Mouse (Mus musculus) embryonic stem cell, embryonic (primary cell): ENCODE results near the gene Wwc2.

ENCODE experiments used
- CTCF ChIA-PET, 4 experiments: fragments of 300-600 bp in 2 of 4; fragments of 350-600 bp in 2 of 4; sonication (Branson Sonifier 250); formaldehyde crosslinking; loops; one replicate each; lab custom pipeline; 2022; ENCODE audit warnings: inconsistent platforms in 2 of 4; lab: Charles Lee
- POLR2A ChIA-PET, 4 experiments: fragments of 300-600 bp in 2 of 4; fragments of 350-600 bp in 2 of 4; sonication (Branson Sonifier 250); formaldehyde crosslinking; loops; one replicate each; lab custom pipeline; 2022; ENCODE audit warnings: antibody characterized with exemption in 4 of 4, inconsistent platforms in 1 of 4; lab: Charles Lee

Gene Wwc2

DNA sequence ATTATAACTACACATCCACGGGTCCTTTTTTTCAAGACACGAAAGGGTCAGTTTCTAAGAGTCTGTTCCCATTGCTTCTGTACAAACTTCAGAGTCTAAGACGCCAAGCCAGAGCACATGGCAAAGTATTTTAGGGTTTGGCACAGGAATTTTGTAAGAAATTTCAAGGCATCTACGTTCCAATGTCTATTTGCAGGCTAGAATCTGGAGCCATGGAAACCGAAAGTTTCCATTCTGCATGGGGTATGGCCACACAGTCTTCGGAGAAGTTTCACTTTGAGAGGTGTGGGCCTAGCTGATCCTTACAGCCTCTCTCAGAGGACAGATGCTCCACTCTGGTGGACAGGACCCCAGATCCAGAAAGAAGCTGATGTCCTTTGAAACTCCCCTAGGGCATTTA is 206.8 kb downstream of the Wwc2 start:
- CTCF ChIA-PET, result no interaction called here
- POLR2A ChIA-PET, result interaction anchor here in 1 of 4 experiments (1.0 kb wide), 1 partner anchor 31 kb away, joined by 3 read pairs; no protein-coding TSS in a partner anchor

GRCm38 (mm10) chr8:47783544-47783943 is 207.2 kb downstream of the Wwc2 start:
- ChIA-PET POLR2A (no interaction called here), CTCF (interaction anchor here in 1 of 4 experiments (0.6 kb wide), 1 partner anchor 1224 kb away, joined by 4 read pairs; no protein-coding TSS in a partner anchor)

- POLR2A ChIA-PET, result interaction anchor here in 1 of 4 experiments (1.1 kb wide), 1 partner anchor 12 kb away, joined by 3 read pairs; no protein-coding TSS in a partner anchor
- CTCF ChIA-PET, result interaction anchor here in 1 of 4 experiments (0.9 kb wide), 1 partner anchor 234 kb away, joined by 3 read pairs; no protein-coding TSS in a partner anchor
Observed at GRCm38 (mm10) chr8:47781881-47782280, 208.8 kb downstream of the Wwc2 start.

DNA sequence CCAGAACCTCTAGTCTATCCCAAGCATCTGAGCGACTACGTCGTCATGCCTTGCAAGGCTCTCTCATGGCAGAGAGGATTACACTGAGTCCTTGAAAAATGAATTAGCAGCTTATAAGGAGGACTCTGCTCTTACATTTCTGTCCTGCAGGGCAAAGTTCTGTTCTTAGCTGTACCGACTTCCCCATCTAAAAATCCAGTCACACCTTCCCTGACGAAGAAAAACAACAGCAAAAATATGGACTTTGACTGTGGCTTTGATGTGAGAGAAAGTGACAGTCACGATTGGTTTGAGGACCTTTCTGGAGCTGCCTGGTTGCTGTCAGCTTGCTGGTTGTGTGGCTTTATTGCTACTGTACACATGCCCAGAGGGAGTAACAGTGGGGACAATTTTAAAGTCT is 211.1 kb downstream of the Wwc2 start:
- ChIA-PET CTCF (interaction anchor here in 1 of 4 experiments (1.0 to 1.2 kb wide), 2 partner anchors 31 to 37 kb away, joined by 3 to 5 read pairs; no protein-coding TSS in a partner anchor), POLR2A (interaction anchor here in 3 of 4 experiments (1.2 to 1.7 kb wide), 3 partner anchors 11 to 105 kb away, joined by 3 to 4 read pairs (median 3); no protein-coding TSS in a partner anchor)

- ChIA-PET CTCF (interaction anchor here in 1 of 4 experiments (0.7 kb wide), 1 partner anchor 34 kb away, joined by 3 read pairs; no protein-coding TSS in a partner anchor), POLR2A (interaction anchor here in 3 of 4 experiments (0.6 to 1.8 kb wide), 5 partner anchors 9 to 69 kb away, joined by 3 to 5 read pairs (median 4); no protein-coding TSS in a partner anchor)
Observed at GRCm38 (mm10) chr8:47777415-47777814, 213.3 kb downstream of the Wwc2 start.
